ENCODE assay signal across 7 mouse cellular contexts in the genomic region with DNA sequence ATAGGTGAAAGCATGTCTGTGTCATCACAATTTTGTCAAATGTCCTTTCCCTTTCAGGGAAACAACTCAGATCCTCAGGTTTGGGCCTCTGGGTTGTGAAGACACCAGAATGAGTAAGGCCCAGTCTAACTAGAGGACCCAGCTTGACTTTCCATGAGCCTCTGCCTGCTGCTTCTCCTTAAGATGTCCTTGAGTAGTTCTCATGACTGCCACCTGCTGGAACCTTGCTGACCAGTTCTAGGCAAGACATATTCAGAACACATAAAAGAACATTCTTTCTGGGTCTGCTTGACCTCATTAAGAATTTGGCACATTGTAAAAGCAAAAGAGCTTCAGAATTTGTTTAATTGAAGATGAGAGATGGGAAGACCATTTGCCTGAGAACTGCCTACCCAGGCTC. TPM values are rescaled to one million over a fixed set of nuclear protein-coding genes. Genes with fewer than 3 reads are reported as not detected.
DNase-seq lines count a peak whose midpoint lies in the region.

No protein-coding gene starts in this region.

- DNase-seq in 3134 (ENCODE audit: extremely low read depth, insufficient read length, low spot score): peak; percentile 24
- peak; percentile 64 for DNase-seq in 416B (ENCODE audit: low read depth)
- peak; percentile 1 for DNase-seq in c-Kit-positive CD71-positive TER-119-negative erythroid progenitor cells, embryonic 14.5 days (ENCODE audit: low read depth)
- peak; percentile 11 to 63 for DNase-seq in frontal cortex, adult 2 months (ENCODE audit: extremely low spot score in 1 of 2, low spot score in 1 of 2)
- peak; percentile 33 for DNase-seq in layer of hippocampus, adult 11-12 months (ENCODE audit: low spot score)
- peak; percentile 68 for DNase-seq in lung, postnatal 36 days
- no peak for DNase-seq in yolk sac, embryonic 10.5 days (ENCODE audit: low spot score)

RNA-seq across cellular contexts. Expression of gene Vgll2, which starts 50.2 kb away (rescaled TPM):
- 0.29 and 0.34 TPM in 2 replicates for polyA plus RNA-seq in frontal cortex, adult 2 months (2012; rRNA removed)
